Mouse (Mus musculus) frontal cortex, adult (tissue): ENCODE measurements around the gene Xrcc3.
A peak's percentile ranks its signal among the peaks of the same experiment; 100 is the strongest.

Experiments used
- ATAC-seq: cut with Nextera tagmentation; 2 replicates; pipeline ENCODE4 v1.9.2; 2017; ENCODE audit warnings: mild to moderate bottlenecking, moderate library complexity, mixed read lengths; ENCODE audit not compliant: low TSS enrichment

The Xrcc3 gene

GRCm38 (mm10) chr12:111813766-111814617 is at the start of gene Xrcc3, which contains the start of gene Zfyve21:
TSS of gene Xrcc3 (minus strand) at chr12:111813873.
TSS of gene Zfyve21 (plus strand) at chr12:111814170.
- peak; percentile 91 for ATAC-seq

DNA sequence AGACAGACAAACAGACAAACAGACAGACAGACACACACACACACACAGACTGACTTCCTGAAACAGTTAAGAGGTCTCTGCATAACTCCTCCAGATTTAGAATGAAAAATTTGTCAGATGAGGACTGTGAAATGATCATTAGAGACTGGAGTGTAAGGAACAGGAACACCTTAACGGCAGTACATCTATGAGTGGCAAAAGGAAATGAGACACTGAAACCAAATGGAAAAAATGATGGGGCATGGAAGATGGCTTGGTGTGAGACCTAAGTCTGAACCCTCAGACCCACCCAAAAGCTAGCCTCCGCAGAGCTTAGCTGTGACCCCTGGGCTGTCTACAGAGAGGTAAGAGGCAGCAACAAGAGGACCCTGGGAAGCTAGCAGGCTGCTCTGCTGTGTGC is 41.8 kb upstream of the Xrcc3 start:
- no peak for ATAC-seq

- no peak for ATAC-seq
Observed at GRCm38 (mm10) chr12:111853546-111853945, 39.9 kb upstream of the Xrcc3 start.

- no peak for ATAC-seq
Observed at GRCm38 (mm10) chr12:111853011-111853436, 39.4 kb upstream of the Xrcc3 start.

DNA sequence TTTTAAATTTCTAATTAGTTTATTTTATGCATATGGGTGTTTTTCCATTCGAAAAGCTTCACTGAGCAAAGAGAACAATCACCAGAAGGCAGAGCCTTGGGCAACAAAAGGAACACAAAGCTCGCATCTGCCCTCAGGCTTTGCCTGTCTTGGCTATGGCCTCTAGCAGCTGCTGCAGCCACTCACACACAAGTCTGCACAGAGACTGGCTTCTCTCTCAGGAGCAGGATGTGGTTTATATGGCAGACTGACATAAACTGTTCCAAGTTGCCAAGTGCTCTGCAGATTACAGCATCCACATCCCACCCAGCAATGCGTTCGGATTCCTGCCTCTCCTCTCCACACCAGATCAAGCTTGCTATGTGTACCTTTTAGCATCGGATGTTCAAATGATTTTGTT is 38.1 kb upstream of the Xrcc3 start:
- ATAC-seq: no peak

DNA sequence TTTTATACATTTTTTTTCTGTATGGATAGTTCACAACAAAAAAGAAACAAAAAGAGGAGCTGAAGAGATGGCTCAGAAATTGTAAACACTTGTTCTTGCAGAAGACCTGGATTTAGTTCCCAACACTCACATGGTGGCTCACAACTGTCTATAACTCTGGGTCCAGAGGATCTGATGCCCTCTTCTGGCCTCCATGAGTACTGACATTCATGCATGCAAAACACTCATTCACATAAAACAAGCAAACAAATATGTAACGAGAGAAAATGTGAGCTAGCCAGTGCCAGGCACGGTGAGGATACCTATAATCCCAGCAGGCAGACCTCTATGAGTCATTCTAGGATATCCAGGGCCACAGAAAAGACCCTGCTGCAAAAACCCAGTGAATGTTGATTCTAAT is 37.6 kb upstream of the Xrcc3 start:
- no peak for ATAC-seq

GRCm38 (mm10) chr12:111848300-111848798 is 34.7 kb upstream of the Xrcc3 start:
- ATAC-seq: 0 out of 2 replicates have a peak, but pooled peaks have one; percentile 39

DNA sequence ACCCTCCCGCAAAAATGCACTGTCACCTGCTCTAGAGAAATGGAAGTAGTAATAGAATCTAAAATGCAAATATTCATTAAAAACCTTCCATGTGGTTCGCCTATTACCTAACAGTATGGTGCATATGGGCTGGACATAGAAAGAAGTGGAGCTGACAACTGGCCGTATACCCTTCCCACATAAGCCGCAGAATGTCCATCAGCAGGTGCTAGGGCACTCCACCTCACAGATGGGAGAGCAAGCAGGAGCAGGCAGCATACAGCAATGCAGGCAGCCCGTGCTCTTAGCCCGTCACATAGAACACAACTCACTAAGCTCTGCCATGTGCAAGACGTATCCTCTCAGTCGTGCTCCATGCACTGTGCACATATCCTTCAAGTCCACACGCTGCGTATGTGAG is 33.1 kb upstream of the Xrcc3 start:
- ATAC-seq: no peak

- ATAC-seq: no peak
Observed at GRCm38 (mm10) chr12:111845953-111846352, 32.3 kb upstream of the Xrcc3 start.

DNA sequence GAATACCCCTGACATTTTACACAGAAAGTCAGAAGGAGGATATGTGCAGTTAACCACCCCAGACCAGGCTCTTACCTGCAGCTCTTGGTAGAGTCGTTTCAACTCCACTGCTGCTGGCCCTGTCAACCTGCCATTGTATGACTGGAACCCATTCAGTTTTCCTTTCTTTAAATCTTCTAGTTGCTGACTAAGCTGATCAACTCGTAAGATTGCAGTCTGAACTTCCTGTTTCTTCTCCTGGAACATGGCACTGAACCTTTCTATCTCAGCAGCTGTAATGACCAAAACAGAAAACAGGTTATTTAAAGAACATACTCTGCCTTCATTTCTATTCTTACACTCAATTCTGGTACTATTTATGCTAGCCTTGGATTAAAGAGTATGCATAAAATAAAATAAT is 29.8 kb upstream of the Xrcc3 start:
- no peak for ATAC-seq

GRCm38 (mm10) chr12:111842565-111843433 is 29.1 kb upstream of the Xrcc3 start:
- no peak for ATAC-seq

GRCm38 (mm10) chr12:111833457-111833856 is 19.8 kb upstream of the Xrcc3 start:
- ATAC-seq: no peak

DNA sequence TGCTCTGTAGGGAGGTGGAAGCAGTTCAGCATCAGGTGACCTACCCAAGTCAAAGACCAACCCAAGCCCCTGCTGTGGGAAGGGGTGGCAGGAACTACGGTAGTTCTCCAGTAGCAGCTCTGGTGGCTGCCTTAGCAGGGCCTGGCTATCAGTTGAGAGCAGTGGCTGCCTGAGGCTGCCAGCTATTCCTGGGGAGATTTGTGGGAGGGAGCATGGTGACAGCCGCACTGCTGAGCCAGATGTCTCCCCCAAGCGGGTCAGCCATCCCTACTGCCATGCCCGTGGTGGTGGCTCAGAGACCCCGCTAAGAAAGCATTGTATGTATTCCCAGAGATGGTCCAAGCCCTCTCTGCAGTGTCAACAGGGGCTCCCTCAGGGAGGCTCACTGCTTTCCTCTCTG is 19.0 kb upstream of the Xrcc3 start:
- ATAC-seq: 0 out of 2 replicates have a peak, but pooled peaks have one; percentile 45

DNA sequence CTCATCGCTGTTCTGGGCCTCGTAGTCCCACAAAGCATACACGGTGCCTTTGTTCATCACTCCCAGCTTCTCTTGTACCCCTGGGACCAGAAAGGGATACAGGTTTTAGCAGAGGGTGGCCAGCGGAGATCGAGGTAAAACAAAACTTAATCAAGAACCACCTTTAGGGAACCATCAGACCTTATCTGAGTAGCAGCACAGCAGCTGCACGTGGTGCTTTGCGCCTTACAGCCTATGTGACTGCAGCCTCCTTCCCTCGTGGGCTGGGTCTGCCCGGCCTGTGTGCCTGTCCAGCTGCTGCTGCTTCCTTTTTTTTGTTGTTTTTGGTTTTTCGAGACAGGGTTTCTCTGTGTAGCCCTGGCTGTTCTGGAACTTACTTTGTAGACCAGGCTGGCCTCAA is 16.7 kb upstream of the Xrcc3 start:
- ATAC-seq: no peak

DNA sequence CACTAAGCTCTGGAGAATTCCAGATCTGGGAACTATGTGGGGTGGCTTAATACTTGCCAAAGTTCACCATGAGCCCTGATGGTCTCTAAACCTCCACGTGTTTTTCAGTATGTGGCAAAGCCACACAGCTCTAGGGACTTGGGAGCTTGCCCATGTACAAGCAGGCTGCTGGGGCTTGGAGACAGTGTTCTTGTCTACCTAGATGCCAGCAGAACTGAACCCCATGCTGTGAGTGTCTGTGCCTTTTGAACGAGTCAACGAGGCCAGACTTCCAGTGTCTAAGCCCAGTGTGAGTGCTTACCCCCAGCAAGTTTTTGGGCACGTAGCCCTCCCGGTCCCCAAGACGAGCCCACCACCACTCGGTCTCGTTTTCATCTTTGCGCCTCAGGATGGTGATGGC is 16.3 kb upstream of the Xrcc3 start:
- ATAC-seq: 0 out of 2 replicates have a peak, but pooled peaks have one; percentile 20

GRCm38 (mm10) chr12:111829447-111829846 is 15.8 kb upstream of the Xrcc3 start:
- peak; percentile 54 for ATAC-seq

DNA sequence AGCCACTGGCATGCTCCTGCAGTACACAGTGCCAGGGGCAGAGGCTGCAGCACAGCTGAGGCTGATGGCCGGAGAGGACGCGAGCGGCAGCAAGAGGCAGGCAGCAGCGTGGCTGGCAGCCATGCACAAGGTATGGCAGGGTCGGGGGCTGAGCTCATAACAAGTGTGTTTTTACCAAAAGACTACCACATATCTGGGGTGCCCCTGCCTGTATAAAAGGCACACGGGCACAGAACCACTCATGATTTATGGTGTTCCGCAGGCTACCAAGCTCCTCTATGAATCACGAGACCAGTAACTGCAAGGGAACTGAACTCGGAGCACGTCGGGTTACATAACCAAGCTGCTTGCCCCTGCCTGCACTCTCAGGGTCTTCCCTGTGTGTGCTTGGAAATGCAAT is 13.9 kb upstream of the Xrcc3 start:
- no peak for ATAC-seq

GRCm38 (mm10) chr12:111821931-111822330 is 8.3 kb upstream of the Xrcc3 start:
- ATAC-seq: no peak

GRCm38 (mm10) chr12:111820708-111821107 is 7.0 kb upstream of the Xrcc3 start:
- no peak for ATAC-seq

- ATAC-seq: no peak
Observed at GRCm38 (mm10) chr12:111819936-111820335, 6.3 kb upstream of the Xrcc3 start.

DNA sequence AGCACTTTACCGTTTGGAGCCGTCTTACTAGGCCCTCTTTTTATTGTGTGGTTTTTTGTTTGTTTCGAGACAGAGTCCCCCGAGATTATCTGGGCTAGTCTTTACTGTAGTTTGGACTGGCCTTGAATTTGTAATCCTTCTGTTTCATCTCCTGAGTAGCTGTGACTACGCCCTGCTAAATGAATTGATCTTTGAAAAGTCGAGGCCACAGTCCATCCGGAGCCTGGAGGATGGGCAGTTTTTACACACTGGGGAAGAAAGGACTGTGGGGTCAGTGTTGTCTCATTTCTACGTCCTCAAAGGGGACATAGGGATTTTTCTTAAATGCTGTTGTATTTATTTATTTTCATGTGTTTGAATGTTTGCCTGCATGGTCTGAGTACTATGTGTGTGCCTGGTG is 4.3 kb upstream of the Xrcc3 start:
- no peak for ATAC-seq

DNA sequence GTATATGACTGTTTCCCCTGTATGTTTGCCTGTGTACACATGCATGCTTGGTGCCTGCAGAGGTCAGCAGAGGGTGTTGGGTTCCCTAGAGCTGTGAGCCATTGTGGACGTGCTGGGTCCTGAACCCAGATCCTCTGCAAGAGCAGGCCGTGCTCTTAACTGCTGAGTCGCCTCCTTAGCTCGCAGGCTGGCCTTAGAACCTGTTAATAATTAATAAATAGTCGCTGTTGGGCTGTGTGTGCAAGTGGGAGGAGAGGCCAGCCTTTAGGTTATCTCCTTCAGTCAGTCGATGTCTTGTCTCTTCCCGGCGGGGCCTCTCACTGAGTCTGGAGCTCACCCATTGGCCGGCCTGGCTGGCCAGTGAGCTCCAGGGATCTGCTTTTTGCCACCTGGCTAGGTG is 3.3 kb upstream of the Xrcc3 start:
- ATAC-seq: no peak
